Mouse (Mus musculus): ENCODE data around the gene Ncln. TPM values are rescaled to one million over a fixed set of nuclear protein-coding genes. Genes with fewer than 3 reads are reported as not detected.
A peak's percentile ranks its signal among the peaks of the same experiment; 100 is the strongest.
"Not testable (repeated sequence)": the region's sequence is repeated elsewhere in the genome, so short reads cannot be mapped to it uniquely, and the experiment has no call there.

The Ncln gene
- total RNA-seq, 2 experiments from 2014 or later: 8.7 to 37.7 TPM

- no peak for ATAC-seq (replicated peaks; ENCODE audit: low FRiP score, poor library complexity, severe bottlenecking)
Observed at GRCm38 (mm10) chr10:81451365-81451745, 44.8 kb downstream of the Ncln start.

GRCm38 (mm10) chr10:81450641-81451364 lies 45.4 kb downstream of the Ncln start:
- ATAC-seq (replicated peaks; ENCODE audit: low FRiP score, poor library complexity, severe bottlenecking): no peak

GRCm38 (mm10) chr10:81450140-81450539 lies 46.1 kb downstream of the Ncln start:
- peak; percentile 87 for ATAC-seq (replicated peaks; ENCODE audit: low FRiP score, poor library complexity, severe bottlenecking)

- not testable (repeated sequence) for ATAC-seq (replicated peaks; ENCODE audit: low FRiP score, poor library complexity, severe bottlenecking)
Observed at GRCm38 (mm10) chr10:81445516-81445915, 50.7 kb downstream of the Ncln start.

GRCm38 (mm10) chr10:81441019-81441418 lies 55.2 kb downstream of the Ncln start:
- peak; percentile 65; the same call in 1 of the 2 replicates for ATAC-seq (replicated peaks; ENCODE audit: low FRiP score, poor library complexity, severe bottlenecking)

Other genes starting within 250 kb of the Ncln start
- 1.7 and 2.2 TPM in 2 replicates for gene Matk, start 243.5 kb downstream of the Ncln start, total RNA-seq (2015; ENCODE audit: low replicate concordance)
- 1.5 and 1.7 TPM in 2 replicates for gene Matk, start 243.5 kb downstream of the Ncln start, total RNA-seq (2017; ENCODE audit: low replicate concordance)
- 35.2 and 37.5 TPM in 2 replicates for gene Mrpl54, start 229.5 kb downstream of the Ncln start, total RNA-seq (2015; ENCODE audit: low replicate concordance)
- gene Mrpl54, start 229.5 kb downstream of the Ncln start, total RNA-seq (2017; ENCODE audit: low replicate concordance): 20.0 and 23.0 TPM in 2 replicates
- not detected in 2 replicates for gene Apba3, start 229.4 kb downstream of the Ncln start, total RNA-seq (2015; ENCODE audit: low replicate concordance)
- gene Apba3, start 229.4 kb downstream of the Ncln start, total RNA-seq (2017; ENCODE audit: low replicate concordance): 14.0 TPM in 1 of 2 replicates, not detected in the other
- gene Tjp3, start 204.8 kb downstream of the Ncln start, total RNA-seq (2015; ENCODE audit: low replicate concordance): 3.2 TPM in 1 of 2 replicates, not detected in the other
- 0.23 TPM in 1 of 2 replicates, not detected in the other for gene Tjp3, start 204.8 kb downstream of the Ncln start, total RNA-seq (2017; ENCODE audit: low replicate concordance)
- 13.0 and 15.1 TPM in 2 replicates for gene Pip5k1c, start 203.4 kb downstream of the Ncln start, total RNA-seq (2015; ENCODE audit: low replicate concordance)
- 9.9 and 14.7 TPM in 2 replicates for gene Pip5k1c, start 203.4 kb downstream of the Ncln start, total RNA-seq (2017; ENCODE audit: low replicate concordance)
- gene Cactin, start 175.3 kb downstream of the Ncln start, total RNA-seq (2015; ENCODE audit: low replicate concordance): 8.3 and 10.5 TPM in 2 replicates
- 24.7 and 47.1 TPM in 2 replicates for gene Cactin, start 175.3 kb downstream of the Ncln start, total RNA-seq (2017; ENCODE audit: low replicate concordance)
- gene Tbxa2r, start 167.7 kb downstream of the Ncln start, total RNA-seq (2015; ENCODE audit: low replicate concordance): not detected in 2 replicates
- gene Tbxa2r, start 167.7 kb downstream of the Ncln start, total RNA-seq (2017; ENCODE audit: low replicate concordance): 0.90 TPM in 1 of 2 replicates, not detected in the other
- gene Gipc3, start 153.1 kb downstream of the Ncln start, total RNA-seq (2015; ENCODE audit: low replicate concordance): not detected in 2 replicates
- gene Gipc3, start 153.1 kb downstream of the Ncln start, total RNA-seq (2017; ENCODE audit: low replicate concordance): not detected in 2 replicates
- 49.9 and 58.7 TPM in 2 replicates for gene Hmg20b, start 145.9 kb downstream of the Ncln start, total RNA-seq (2015; ENCODE audit: low replicate concordance)
- 18.1 and 24.4 TPM in 2 replicates for gene Hmg20b, start 145.9 kb downstream of the Ncln start, total RNA-seq (2017; ENCODE audit: low replicate concordance)
- gene Mfsd12, start 138.9 kb downstream of the Ncln start, total RNA-seq (2015; ENCODE audit: low replicate concordance): 15.9 and 18.7 TPM in 2 replicates
- gene Mfsd12, start 138.9 kb downstream of the Ncln start, total RNA-seq (2017; ENCODE audit: low replicate concordance): 29.7 and 33.0 TPM in 2 replicates
- gene 4930404N11Rik, start 130.6 kb downstream of the Ncln start, total RNA-seq (2015; ENCODE audit: low replicate concordance): 5.4 and 15.1 TPM in 2 replicates
- gene 4930404N11Rik, start 130.6 kb downstream of the Ncln start, total RNA-seq (2017; ENCODE audit: low replicate concordance): 12.3 and 14.8 TPM in 2 replicates
- gene Fzr1, start 117.9 kb downstream of the Ncln start, total RNA-seq (2015; ENCODE audit: low replicate concordance): 235 and 246 TPM in 2 replicates
- gene Fzr1, start 117.9 kb downstream of the Ncln start, total RNA-seq (2017; ENCODE audit: low replicate concordance): 247 and 266 TPM in 2 replicates
- gene Dohh, start 112.0 kb downstream of the Ncln start, total RNA-seq (2015; ENCODE audit: low replicate concordance): 8.8 TPM in 1 of 2 replicates, not detected in the other
- gene Dohh, start 112.0 kb downstream of the Ncln start, total RNA-seq (2017; ENCODE audit: low replicate concordance): 4.0 and 17.2 TPM in 2 replicates
- gene Gm48551, start 111.9 kb downstream of the Ncln start, total RNA-seq (2015; ENCODE audit: low replicate concordance): 2.1 and 4.3 TPM in 2 replicates
- not detected in 2 replicates for gene Gm48551, start 111.9 kb downstream of the Ncln start, total RNA-seq (2017; ENCODE audit: low replicate concordance)
- gene Gm48552, start 107.4 kb downstream of the Ncln start, total RNA-seq (2015; ENCODE audit: low replicate concordance): not detected in 2 replicates
- not detected in 2 replicates for gene Gm48552, start 107.4 kb downstream of the Ncln start, total RNA-seq (2017; ENCODE audit: low replicate concordance)
- 5.4 and 7.5 TPM in 2 replicates for gene Smim24, start 103.3 kb downstream of the Ncln start, total RNA-seq (2015; ENCODE audit: low replicate concordance)
- 4.2 TPM in 1 of 2 replicates, not detected in the other for gene Smim24, start 103.3 kb downstream of the Ncln start, total RNA-seq (2017; ENCODE audit: low replicate concordance)
- gene Nfic, start 40.8 kb downstream of the Ncln start, total RNA-seq (2015; ENCODE audit: low replicate concordance): 10.1 and 15.1 TPM in 2 replicates
- 0.45 and 0.90 TPM in 2 replicates for gene Nfic, start 40.8 kb downstream of the Ncln start, total RNA-seq (2017; ENCODE audit: low replicate concordance)
- not detected in 2 replicates for gene Celf5, start 13.7 kb downstream of the Ncln start, total RNA-seq (2015; ENCODE audit: low replicate concordance)
- gene Celf5, start 13.7 kb downstream of the Ncln start, total RNA-seq (2017; ENCODE audit: low replicate concordance): not detected in 2 replicates
- gene S1pr4, start 3.7 kb upstream of the Ncln start, total RNA-seq (2015; ENCODE audit: low replicate concordance): 2.2 and 5.4 TPM in 2 replicates
- gene S1pr4, start 3.7 kb upstream of the Ncln start, total RNA-seq (2017; ENCODE audit: low replicate concordance): 2.3 and 3.7 TPM in 2 replicates
- 1.4 TPM in 1 of 2 replicates, not detected in the other for gene Gna15, start 27.8 kb upstream of the Ncln start, total RNA-seq (2015; ENCODE audit: low replicate concordance)
- gene Gna15, start 27.8 kb upstream of the Ncln start, total RNA-seq (2017; ENCODE audit: low replicate concordance): 2.6 and 4.9 TPM in 2 replicates
- 7.2 and 11.3 TPM in 2 replicates for gene Gna11, start 48.8 kb upstream of the Ncln start, total RNA-seq (2015; ENCODE audit: low replicate concordance)
- gene Gna11, start 48.8 kb upstream of the Ncln start, total RNA-seq (2017; ENCODE audit: low replicate concordance): 8.0 and 11.0 TPM in 2 replicates
- 103 and 116 TPM in 2 replicates for gene Aes, start 63.1 kb upstream of the Ncln start, total RNA-seq (2015; ENCODE audit: low replicate concordance)
- gene Aes, start 63.1 kb upstream of the Ncln start, total RNA-seq (2017; ENCODE audit: low replicate concordance): 44.2 and 47.5 TPM in 2 replicates
- not detected in 2 replicates for gene Tle2, start 78.2 kb upstream of the Ncln start, total RNA-seq (2015; ENCODE audit: low replicate concordance)
- not detected in 2 replicates for gene Tle2, start 78.2 kb upstream of the Ncln start, total RNA-seq (2017; ENCODE audit: low replicate concordance)
- not detected in 2 replicates for gene Tle6, start 104.7 kb upstream of the Ncln start, total RNA-seq (2015; ENCODE audit: low replicate concordance)
- gene Tle6, start 104.7 kb upstream of the Ncln start, total RNA-seq (2017; ENCODE audit: low replicate concordance): 4.1 TPM in 1 of 2 replicates, not detected in the other
- gene BC025920, start 109.9 kb upstream of the Ncln start, total RNA-seq (2015; ENCODE audit: low replicate concordance): 2.2 TPM in 1 of 2 replicates, not detected in the other
- gene BC025920, start 109.9 kb upstream of the Ncln start, total RNA-seq (2017; ENCODE audit: low replicate concordance): 1.7 and 2.4 TPM in 2 replicates
- gene Sirt6, start 131.4 kb upstream of the Ncln start, total RNA-seq (2015; ENCODE audit: low replicate concordance): 5.4 and 7.2 TPM in 2 replicates
- gene Sirt6, start 131.4 kb upstream of the Ncln start, total RNA-seq (2017; ENCODE audit: low replicate concordance): 0.23 and 1.3 TPM in 2 replicates
- not detected in 2 replicates for gene Ankrd24, start 132.1 kb upstream of the Ncln start, total RNA-seq (2015; ENCODE audit: low replicate concordance)
- not detected in 2 replicates for gene Ankrd24, start 132.1 kb upstream of the Ncln start, total RNA-seq (2017; ENCODE audit: low replicate concordance)
- not detected in 2 replicates for gene Gm10778, start 152.7 kb upstream of the Ncln start, total RNA-seq (2015; ENCODE audit: low replicate concordance)
- gene Gm10778, start 152.7 kb upstream of the Ncln start, total RNA-seq (2017; ENCODE audit: low replicate concordance): 3.0 TPM in 1 of 2 replicates, not detected in the other
- 4.3 and 7.5 TPM in 2 replicates for gene Zfp433, start 208.4 kb upstream of the Ncln start, total RNA-seq (2015; ENCODE audit: low replicate concordance)
- gene Zfp433, start 208.4 kb upstream of the Ncln start, total RNA-seq (2017; ENCODE audit: low replicate concordance): 11.2 and 12.0 TPM in 2 replicates

Measured in erythroid progenitor cell, adult 5-6 weeks (primary cell).